Mouse (Mus musculus) CH12.LX (cell line): Measurements from ENCODE around the gene S1pr3.

Source experiments
- BHLHE40 ChIP-seq: IDR thresholded peaks from 2 replicates; pipeline ENCODE4 v1.6.1; 2011; ENCODE audit warnings: mild to moderate bottlenecking, low read depth, low read length, improper control_type of control experiment
- CTCF ChIP-seq, 2 experiments: IDR thresholded peaks in 1 of 2; conservative IDR thresholded peaks in 1 of 2; 2 replicates each; pipeline ENCODE4 v1.5.1; 2011 to 2012; ENCODE audit warnings: low read depth in 2 of 2, low read length in 2 of 2, improper control_type of control experiment in 1 of 2, inconsistent platforms in 1 of 2, mild to moderate bottlenecking in 1 of 2, moderate library complexity in 1 of 2
- EP300 ChIP-seq: IDR thresholded peaks from 2 replicates; pipeline ENCODE4 v1.6.1; 2011; ENCODE audit warnings: low read length, improper control_type of control experiment
- MAFK ChIP-seq: IDR thresholded peaks from 2 replicates; pipeline ENCODE4 v1.6.1; 2011; ENCODE audit warnings: low read length, improper control_type of control experiment; ENCODE audit not compliant: insufficient replicate concordance
- MXI1 ChIP-seq: IDR thresholded peaks from 2 replicates; pipeline ENCODE4 v1.6.1; 2011; ENCODE audit warnings: mild to moderate bottlenecking, low read depth, low read length, improper control_type of control experiment
- NELFE ChIP-seq: IDR thresholded peaks from 2 replicates; pipeline ENCODE4 v1.6.1; 2011; ENCODE audit warnings: low read depth, low read length, improper control_type of control experiment
- SIN3A ChIP-seq: IDR thresholded peaks from 2 replicates; pipeline ENCODE4 v1.6.1; 2012; ENCODE audit warnings: low read length, improper control_type of control experiment, inconsistent platforms
- TCF12 ChIP-seq: IDR thresholded peaks from 2 replicates; pipeline ENCODE4 v1.6.1; 2014; ENCODE audit warnings: low read depth, mild to moderate bottlenecking, inconsistent platforms, low read length, improper control_type of control experiment
- USF1 ChIP-seq: IDR thresholded peaks from 2 replicates; pipeline ENCODE4 v1.6.1; 2014; ENCODE audit warnings: low read depth, mild to moderate bottlenecking, inconsistent platforms, low read length, improper control_type of control experiment
- ZC3H11A ChIP-seq: IDR thresholded peaks from 2 replicates; pipeline ENCODE4 v1.6.1; 2012; ENCODE audit warnings: low read depth, mild to moderate bottlenecking, inconsistent platforms, low read length, improper control_type of control experiment
- ZNF384 ChIP-seq: IDR thresholded peaks from 2 replicates; pipeline ENCODE4 v1.6.1; 2012; ENCODE audit warnings: low read depth, low read length, improper control_type of control experiment, inconsistent platforms

DNA sequence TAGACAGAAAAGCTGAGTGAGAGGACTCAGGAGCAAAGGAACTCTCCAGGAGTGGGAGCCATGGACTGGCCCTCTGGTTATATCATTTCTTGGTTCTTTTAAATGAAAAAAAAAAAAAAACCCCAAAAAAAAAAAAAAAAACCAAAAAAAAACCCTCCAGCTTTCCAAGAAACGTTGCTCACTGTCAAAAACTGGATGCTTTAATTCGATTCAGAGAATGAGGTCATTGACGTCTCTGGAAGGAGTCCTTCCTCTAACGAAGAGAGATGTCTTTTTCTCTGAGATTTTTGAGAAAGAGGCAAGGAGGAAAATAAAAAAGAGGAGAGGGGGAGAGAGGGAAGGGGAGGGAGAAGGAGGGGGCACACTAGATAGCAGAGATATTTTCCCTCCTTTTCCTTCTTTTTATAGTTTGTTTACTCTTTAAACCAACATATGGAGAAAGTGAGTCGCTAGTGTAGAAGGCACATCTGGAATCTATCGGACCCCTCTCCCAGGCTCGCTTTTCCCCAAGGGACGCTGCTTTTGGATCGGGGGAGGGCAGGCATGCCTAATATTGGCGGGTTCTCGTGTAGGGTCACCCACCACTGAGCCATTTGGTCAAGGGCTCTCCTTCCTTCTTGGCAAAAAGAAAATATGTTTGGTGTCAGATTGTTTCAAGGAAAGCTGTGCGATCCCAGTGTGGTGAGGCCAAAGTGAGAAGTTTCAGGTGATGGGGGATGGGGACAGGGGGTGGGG is 3.4 kb downstream of the S1pr3 start:
- TF ChIP-seq CTCF (conservative IDR thresholded peaks at IDR 0.05 in 1 of 2, IDR thresholded peaks at IDR 0.05 in 1 of 2; ENCODE audit: low read depth in 2 of 2, low read length in 2 of 2) (no peak), MXI1 (no peak), ZNF384 (peak; percentile 67), EP300 (no peak), TCF12 (no peak), ZC3H11A (no peak), MAFK (no peak), SIN3A (no peak), NELFE (no peak), USF1 (no peak), BHLHE40 (no peak)
